Mouse (Mus musculus) lung, postnatal 36 days (tissue): ENCODE measurements around the gene M6pr.
"Not testable (repeated sequence)": the region's sequence is repeated elsewhere in the genome, so short reads cannot be mapped to it uniquely, and the experiment has no call there.

Source experiments
- DNase-seq: peaks from one replicate; pipeline ENCODE4 v3.0.0; 2022; ENCODE audit warnings: mixed read lengths

M6pr gene

DNA sequence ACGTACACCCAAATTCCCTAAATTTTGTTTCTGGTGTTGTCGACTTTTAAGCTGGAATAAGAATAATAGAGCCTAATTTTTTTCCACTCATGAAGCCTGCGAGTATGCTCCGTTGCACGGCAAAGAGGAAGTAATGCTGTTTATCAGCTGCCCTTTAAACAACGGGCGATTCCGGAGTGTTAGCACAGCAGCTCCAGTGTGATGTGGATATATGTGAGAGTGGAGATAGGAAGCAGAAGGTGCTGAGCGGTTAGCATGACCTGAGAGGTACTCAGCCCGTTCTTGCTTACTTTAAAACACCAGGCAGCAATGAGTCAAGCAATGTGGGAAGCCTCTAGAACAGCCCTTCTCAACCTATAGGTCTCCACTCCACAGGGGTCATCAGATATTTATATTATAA lies 35.2 kb downstream of the M6pr start:
- DNase-seq: peak; percentile 13

DNA sequence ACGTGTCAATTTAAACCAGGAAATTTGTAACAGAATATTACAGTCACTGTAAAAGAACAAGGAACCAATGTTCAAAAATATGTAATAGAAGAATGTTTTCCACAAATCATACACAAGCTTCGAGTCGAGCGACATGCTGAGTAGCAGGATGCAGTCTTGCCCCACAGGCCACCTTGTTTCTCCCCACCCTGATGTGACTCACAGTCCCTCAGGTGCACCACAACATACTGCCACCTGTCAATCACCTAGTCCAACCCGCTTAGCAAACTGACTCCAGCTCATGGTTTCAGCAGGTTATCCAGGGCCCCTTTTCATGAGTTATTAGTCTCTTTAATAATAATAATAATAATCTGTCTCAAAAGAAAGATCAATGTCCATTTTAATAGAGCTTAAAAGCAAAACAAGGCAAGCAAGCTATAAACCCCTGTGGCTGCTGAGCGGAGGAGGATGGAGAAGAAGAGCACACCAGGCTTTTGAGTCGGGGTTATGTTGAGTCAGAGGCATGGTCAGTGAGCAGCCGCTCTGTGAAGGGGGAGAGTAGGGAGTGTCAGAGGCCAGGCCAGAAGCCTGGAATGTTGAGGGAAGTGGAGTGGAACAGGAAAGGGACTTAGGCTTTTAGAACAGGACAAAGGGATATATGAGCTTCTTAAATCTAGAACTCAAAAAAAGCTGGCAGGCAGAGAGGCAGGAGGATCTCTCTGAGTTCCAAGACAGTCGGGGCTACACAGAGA lies 36.0 kb downstream of the M6pr start:
- DNase-seq: no peak

DNA sequence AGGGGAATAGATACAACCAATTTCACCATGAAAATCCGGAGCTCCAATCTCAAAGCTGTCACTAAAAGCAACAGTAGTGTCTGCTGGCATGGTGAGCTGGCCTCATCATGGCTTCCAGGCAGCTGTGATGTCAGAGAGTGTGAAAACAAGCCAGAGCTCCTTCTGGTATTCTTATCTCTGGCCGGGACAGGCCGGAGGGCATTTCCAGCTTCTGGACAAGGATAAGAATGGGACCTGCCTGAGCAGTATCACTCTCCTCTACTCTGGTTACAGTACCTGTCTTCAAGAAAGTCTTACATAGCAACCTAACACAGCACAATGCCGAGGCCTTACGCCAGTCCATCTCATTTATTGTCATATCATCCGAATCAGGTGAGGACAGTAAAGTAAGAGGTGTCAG lies 37.2 kb downstream of the M6pr start:
- no peak for DNase-seq

DNA sequence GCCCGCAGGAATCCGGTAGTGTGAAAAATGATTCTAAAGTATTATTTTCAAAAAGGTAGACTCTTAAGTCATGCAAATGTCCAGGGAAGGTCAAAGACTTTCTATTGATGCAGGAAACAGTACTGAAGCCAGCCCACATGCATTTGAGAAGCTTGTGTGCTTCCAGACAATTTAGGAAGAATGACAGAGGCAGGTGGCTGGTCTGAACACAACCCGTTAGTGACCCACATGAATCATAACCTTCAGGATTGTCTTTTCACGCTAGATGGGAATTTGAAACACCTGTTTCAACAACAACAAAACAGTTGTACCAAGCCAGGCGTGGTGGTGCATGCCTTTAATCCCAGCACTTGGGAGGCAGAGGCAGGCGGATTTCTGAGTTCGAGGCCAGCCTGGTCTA lies 37.9 kb downstream of the M6pr start:
- no peak for DNase-seq

DNA sequence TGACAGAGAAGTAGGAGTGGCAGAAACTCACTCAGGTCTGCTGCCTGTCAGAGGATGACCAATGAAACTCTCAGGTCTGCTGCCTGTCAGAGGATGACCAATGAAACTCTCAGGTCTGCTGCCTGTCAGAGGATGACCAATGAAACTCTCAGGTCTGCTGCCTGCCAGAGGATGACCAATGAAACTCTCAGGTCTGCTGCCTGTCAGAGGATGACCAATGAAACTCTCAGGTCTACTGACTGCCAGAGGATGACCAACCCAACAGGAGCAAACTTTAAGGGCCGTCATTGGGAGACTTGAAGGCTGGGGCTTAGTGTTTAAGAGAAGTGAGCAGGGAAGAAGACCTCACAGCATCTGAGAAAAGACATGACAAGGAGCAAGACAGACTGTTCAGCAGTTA lies 38.8 kb downstream of the M6pr start:
- DNase-seq: not testable (repeated sequence)

DNA sequence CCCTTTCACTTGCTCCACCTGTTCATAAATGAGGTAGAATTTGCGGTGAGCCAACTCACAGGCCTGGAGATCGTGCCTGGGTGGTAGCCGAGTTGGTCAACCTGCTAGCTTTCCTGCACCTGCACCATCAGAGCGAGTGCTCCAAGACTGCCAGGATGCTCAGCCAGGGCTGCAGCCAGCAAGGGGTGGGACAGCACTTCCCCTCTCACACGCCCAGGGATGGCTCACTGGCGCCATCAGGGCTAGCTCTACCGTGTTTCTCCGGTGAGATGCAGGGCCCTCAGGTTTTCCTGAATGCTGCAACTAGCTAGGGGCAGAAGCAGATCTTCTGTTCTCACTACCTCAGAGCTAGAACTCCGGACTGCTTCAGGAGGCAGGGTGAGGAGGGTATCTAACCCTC lies 47.4 kb downstream of the M6pr start:
- DNase-seq: no peak

DNA sequence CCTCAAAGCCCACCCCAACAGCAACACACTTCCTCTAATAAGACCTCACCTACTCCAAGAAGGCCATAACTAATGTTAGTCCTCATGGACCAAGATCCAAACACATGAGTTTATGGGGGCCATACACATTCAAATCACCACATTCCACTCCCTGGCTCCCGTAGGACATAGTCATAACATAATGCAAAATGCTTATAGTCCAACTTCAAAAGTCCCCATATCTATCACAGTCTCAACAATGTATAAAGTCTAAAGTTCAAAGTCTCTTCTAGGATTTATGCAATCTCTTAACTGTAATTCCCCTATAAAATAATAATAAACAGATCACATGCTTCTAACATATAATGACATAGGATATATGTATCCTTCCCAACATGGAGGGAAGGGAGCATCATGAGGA lies 48.6 kb downstream of the M6pr start:
- DNase-seq: no peak

DNA sequence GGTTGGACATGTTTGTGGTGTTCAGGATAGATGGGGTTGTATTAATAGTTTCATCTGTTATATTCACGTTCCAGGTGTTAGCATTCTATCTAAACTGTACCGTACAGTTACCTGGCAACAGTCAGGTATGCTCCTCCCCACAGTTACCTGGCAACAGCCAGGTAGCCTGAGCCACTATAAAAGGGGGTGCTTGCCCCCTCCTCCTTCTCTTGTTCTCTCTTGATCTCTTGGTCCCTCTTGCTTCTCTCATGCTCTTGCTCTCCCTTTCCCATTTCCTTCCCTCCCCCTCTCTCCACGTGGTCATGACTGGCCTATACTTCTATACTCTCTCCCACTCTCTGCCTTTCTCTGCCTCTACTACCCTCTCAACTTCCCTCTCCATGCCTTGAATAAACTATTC lies 57.2 kb downstream of the M6pr start:
- no peak for DNase-seq

DNA sequence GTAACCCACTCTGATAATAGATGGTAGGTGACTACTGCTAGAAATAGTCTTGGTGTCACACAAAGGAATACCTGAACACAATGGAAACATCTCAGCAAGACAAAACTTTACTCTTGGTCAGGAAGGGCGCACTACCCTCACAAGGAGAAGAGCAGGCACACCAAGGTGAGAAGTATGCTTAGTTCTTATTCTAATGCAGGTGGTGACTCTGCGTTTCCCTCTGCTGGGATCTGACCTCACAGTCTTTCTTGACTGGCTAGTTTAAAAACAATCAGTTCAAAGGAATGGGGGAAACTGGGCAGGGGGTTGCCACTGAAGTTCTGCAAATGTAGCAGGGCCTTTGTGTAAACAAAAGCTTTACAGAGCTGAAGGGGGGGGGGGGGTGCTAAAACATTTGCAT lies 57.8 kb downstream of the M6pr start:
- no peak for DNase-seq

DNA sequence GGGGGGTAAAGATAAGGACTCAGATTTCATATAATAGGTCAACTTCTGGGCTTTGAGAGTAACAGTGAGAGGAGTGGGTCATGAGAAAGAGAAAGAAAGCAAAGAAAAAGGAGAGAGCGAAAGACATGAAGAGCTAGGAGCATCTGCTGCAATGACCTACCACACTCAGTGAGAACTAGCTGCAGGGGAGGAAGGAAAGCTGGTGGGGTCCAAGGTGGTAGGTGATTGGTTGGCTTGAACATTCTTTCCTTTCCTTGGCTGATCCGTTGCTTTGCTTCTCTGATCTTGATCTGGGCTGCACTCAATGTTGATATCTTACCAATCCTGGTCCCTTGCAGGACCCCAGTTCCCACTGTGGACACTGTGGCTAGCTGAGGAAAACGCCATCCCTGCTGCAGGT lies 58.5 kb downstream of the M6pr start:
- DNase-seq: no peak
